Mouse (Mus musculus) C2C12 (cell line): ENCODE measurements around the gene Fundc1. TPM values are rescaled to one million over a fixed set of nuclear protein-coding genes. Genes with fewer than 3 reads are reported as not detected.

Source experiments
- H3K27me3 ChIP-seq: one replicate; pipeline ENCODE4 v1.6.1; 2011; ENCODE audit not compliant: control insufficient read depth, insufficient read depth, insufficient read length
- H3K36me3 ChIP-seq: one replicate; pipeline ENCODE4 v1.6.1; 2011; ENCODE audit not compliant: control insufficient read depth, insufficient read depth
- H3K4me3 ChIP-seq: one replicate; pipeline ENCODE4 v1.5.1; 2011; ENCODE audit warnings: mild to moderate bottlenecking, control low read depth; ENCODE audit not compliant: poor library complexity, insufficient read depth, severe bottlenecking
- H3K79me2 ChIP-seq: one replicate; pipeline ENCODE4 v1.6.1; 2011; ENCODE audit not compliant: control insufficient read depth, insufficient read depth
- H3K79me3 ChIP-seq: one replicate; pipeline ENCODE4 v1.6.1; 2011; ENCODE audit warnings: low read depth, control low read depth
- H3ac ChIP-seq: one replicate; pipeline ENCODE3; 2011; ENCODE audit warnings: low read depth; ENCODE audit not compliant: control insufficient read depth, insufficient read length
- CEBPB ChIP-seq: IDR thresholded peaks from one replicate; pipeline ENCODE4 v1.6.1; 2011; ENCODE audit warnings: low read depth, mild to moderate bottlenecking, control low read depth, moderate library complexity
- CTCF ChIP-seq: IDR thresholded peaks from one replicate; pipeline ENCODE4 v1.5.1; 2011; ENCODE audit not compliant: control insufficient read depth, insufficient read depth, insufficient read length
- FOSL1 ChIP-seq: IDR thresholded peaks from one replicate; pipeline ENCODE4 v1.8.0; 2011; ENCODE audit warnings: mild to moderate bottlenecking, low read length; ENCODE audit not compliant: poor library complexity, insufficient read depth, severe bottlenecking
- MAX ChIP-seq: IDR thresholded peaks from one replicate; pipeline ENCODE4 v1.6.1; 2011; ENCODE audit warnings: mild to moderate bottlenecking, control low read depth
- MYOD1 ChIP-seq: IDR thresholded peaks from one replicate; pipeline ENCODE4 v1.6.1; 2011; ENCODE audit warnings: low read depth; ENCODE audit not compliant: control insufficient read depth, insufficient read length
- MYOG ChIP-seq: IDR thresholded peaks from one replicate; pipeline ENCODE4 v1.6.1; 2011; ENCODE audit not compliant: control insufficient read depth, insufficient read length; ENCODE audit errors: extremely low read depth
- USF1 ChIP-seq: IDR thresholded peaks from one replicate; pipeline ENCODE4 v1.6.1; 2011; ENCODE audit warnings: low read depth, mild to moderate bottlenecking, control low read depth, moderate library complexity
- polyA plus RNA-seq: library from polyadenylated mRNA; unstranded; fragments of >200 nt; fragmentation: generic; extraction: Trizol; gene quantifications from one replicate; pipeline ENCODE4 v1.2.1, GENCODE M21; 2012; ENCODE audit warnings: missing spikeins

Gene Fundc1
- polyA plus RNA-seq, 1 experiment, result 8.4 TPM

GRCm38 (mm10) chrX:17521221-17521716 lies 50.9 kb downstream of the Fundc1 start:
- Histone ChIP-seq H3K4me3 (no peak overlapping the region), H3K79me3 (no peaks in the 10 kb centered on the region), H3ac (no peak overlapping the region), H3K79me2 (no peaks in the 10 kb centered on the region), H3K27me3 (no peaks in the 10 kb centered on the region), H3K36me3 (no peaks in the 10 kb centered on the region)
- TF ChIP-seq CTCF, result no peak
- TF ChIP-seq MYOD1, result no peak
- no peak for TF ChIP-seq FOSL1
- no peak for TF ChIP-seq CEBPB
- TF ChIP-seq MAX, result no peak

GRCm38 (mm10) chrX:17520086-17520485 lies 52.0 kb downstream of the Fundc1 start:
- TF ChIP-seq USF1, result no peak
- TF ChIP-seq CTCF, result no peak
- TF ChIP-seq FOSL1, result no peak

GRCm38 (mm10) chrX:17514012-17514411 lies 58.1 kb downstream of the Fundc1 start:
- Histone ChIP-seq H3K36me3 (no peaks in the 10 kb centered on the region), H3K27me3 (no peaks in the 10 kb centered on the region), H3K4me3 (no peak overlapping the region), H3ac (no peak overlapping the region), H3K79me3 (no peaks in the 10 kb centered on the region), H3K79me2 (no peaks in the 10 kb centered on the region)
- TF ChIP-seq MYOG (no peak), FOSL1 (no peak), CTCF (no peak), MAX (no peak), USF1 (no peak), MYOD1 (no peak), CEBPB (no peak)

More at GRCm38 (mm10) chrX:17520086-17520485, 52.0 kb downstream of the Fundc1 start:
- Histone ChIP-seq H3ac (no peak overlapping the region), H3K36me3 (no peaks in the 10 kb centered on the region), H3K4me3 (no peak overlapping the region), H3K79me3 (no peaks in the 10 kb centered on the region), H3K27me3 (no peaks in the 10 kb centered on the region), H3K79me2 (no peaks in the 10 kb centered on the region)

GRCm38 (mm10) chrX:17512021-17512602 lies 60.0 kb downstream of the Fundc1 start:
- Histone ChIP-seq H3K27me3 (no peaks in the 10 kb centered on the region), H3K4me3 (no peak overlapping the region), H3K36me3 (no peaks in the 10 kb centered on the region), H3K79me3 (no peaks in the 10 kb centered on the region), H3ac (no peak overlapping the region), H3K79me2 (no peaks in the 10 kb centered on the region)
- TF ChIP-seq FOSL1, result no peak
- no peak for TF ChIP-seq MYOD1
- TF ChIP-seq CEBPB, result no peak
- no peak for TF ChIP-seq MAX
- TF ChIP-seq CTCF, result no peak
- TF ChIP-seq USF1, result no peak
- TF ChIP-seq MYOG, result no peak
